Mouse (Mus musculus) lung, postnatal 0 days (tissue): ENCODE data around the gene R3hdml.

Source experiments
- CTCF ChIP-seq: IDR thresholded peaks from 2 replicates; pipeline ENCODE4 v1.5.1; 2016; ENCODE audit warnings: antibody characterized with exemption, mild to moderate bottlenecking
- EP300 ChIP-seq: IDR thresholded peaks from 2 replicates; pipeline ENCODE4 v1.6.1; 2016; ENCODE audit warnings: antibody characterized with exemption, mild to moderate bottlenecking, control low read depth

GRCm38 (mm10) chr2:163469711-163470110 is 22.4 kb upstream of the R3hdml start:
- TF ChIP-seq CTCF (no peak), EP300 (no peak)
